Mouse (Mus musculus) hindbrain, embryonic 12.5 days (tissue): ENCODE measurements around the gene Selp. TPM values are rescaled to one million over a fixed set of nuclear protein-coding genes. Genes with fewer than 3 reads are reported as not detected.

Experiments used
- ATAC-seq: fragments of 200-750 bp; cut with Nextera tagmentation; 2 replicates; pipeline ENCODE4 v1.8.0; 2017; ENCODE audit warnings: moderate TSS enrichment; ENCODE audit not compliant: low FRiP score
- H3K27ac ChIP-seq: fragments of 300-500 bp; sonication (generic); 2 replicates; pipeline ENCODE4 v1.5.1; 2016; ENCODE audit warnings: mild to moderate bottlenecking
- H3K27me3 ChIP-seq: fragments of 300-500 bp; sonication (generic); 2 replicates; pipeline ENCODE4 v1.6.1; 2016; ENCODE audit warnings: mild to moderate bottlenecking
- H3K36me3 ChIP-seq: fragments of 300-500 bp; sonication (generic); 2 replicates; pipeline ENCODE4 v1.6.1; 2016; ENCODE audit warnings: mild to moderate bottlenecking
- H3K4me1 ChIP-seq: fragments of 300-500 bp; sonication (generic); 2 replicates; pipeline ENCODE4 v1.6.1; 2016
- H3K4me2 ChIP-seq: fragments of 300-500 bp; sonication (generic); replicated peaks from 2 replicates; pipeline ENCODE4 v1.6.1; 2016; ENCODE audit warnings: mild to moderate bottlenecking
- H3K4me3 ChIP-seq: fragments of 300-500 bp; sonication (generic); 2 replicates; pipeline ENCODE4 v1.5.1; 2016; ENCODE audit warnings: mild to moderate bottlenecking
- H3K9ac ChIP-seq: fragments of 300-500 bp; sonication (generic); 2 replicates; pipeline ENCODE4 v1.6.1; 2016; ENCODE audit warnings: mild to moderate bottlenecking, moderate library complexity
- H3K9me3 ChIP-seq: fragments of 300-500 bp; sonication (generic); replicated peaks from 2 replicates; pipeline ENCODE4 v1.6.1; 2016; ENCODE audit warnings: mild to moderate bottlenecking
- WGBS: fragments of 180-500 bp; shearing (Covaris S2); methylation state at CpG from one replicate; pipeline ENCODE4 v1.1.7; 2016; 5-methylcytosine and 5-hydroxymethylcytosine counted together
- polyA plus RNA-seq: library from polyadenylated mRNA; unstranded; fragments of >200 nt; fragmentation: Nextera tagmentation; extraction: Ambion mirVana; gene quantifications from 2 replicates; pipeline ENCODE4 v1.2.1, GENCODE M21; 2016

The Selp gene
- polyA plus RNA-seq, 1 experiment from 2014 or later: not detected

GRCm38 (mm10) chr1:164083046-164083445 is 32.0 kb upstream of the Selp start:
- Histone ChIP-seq H3K4me3 (no peak overlapping the region), H3K4me2 (no peak overlapping the region), H3K27me3 (no peaks in the 10 kb centered on the region), H3K9ac (no peak overlapping the region), H3K9me3 (no peaks in the 10 kb centered on the region), H3K27ac (no peak overlapping the region), H3K4me1 (no peaks in the 10 kb centered on the region), H3K36me3 (no peaks in the 10 kb centered on the region)
- 91% methylated on average over 4 of the region's 4 CpGs for WGBS
- no peak for ATAC-seq

- Histone ChIP-seq H3K36me3 (no peaks in the 10 kb centered on the region), H3K9me3 (no peaks in the 10 kb centered on the region), H3K4me3 (no peak overlapping the region), H3K9ac (no peak overlapping the region), H3K27me3 (no peaks in the 10 kb centered on the region), H3K4me1 (no peaks in the 10 kb centered on the region), H3K4me2 (no peak overlapping the region), H3K27ac (no peak overlapping the region)
- ATAC-seq: no peak
- WGBS: 91% methylated on average over 3 of the region's 3 CpGs
These were observed 28.3 kb upstream of the Selp start for GRCm38 (mm10) chr1:164086797-164087196.

GRCm38 (mm10) chr1:164087872-164088271 is 27.2 kb upstream of the Selp start:
- ATAC-seq: no peak
- no peaks in the 10 kb centered on the region for H3K9me3 ChIP-seq
- no peaks in the 10 kb centered on the region for H3K4me1 ChIP-seq
- no peaks in the 10 kb centered on the region for H3K27me3 ChIP-seq
- no peak overlapping the region for H3K9ac ChIP-seq
- H3K4me3 ChIP-seq: no peak overlapping the region
- H3K36me3 ChIP-seq: no peaks in the 10 kb centered on the region
- H3K27ac ChIP-seq: no peak overlapping the region
- 92% methylated on average over 5 of the region's 5 CpGs for WGBS
- H3K4me2 ChIP-seq: no peak overlapping the region

- no peaks in the 10 kb centered on the region for H3K9me3 ChIP-seq
- no peak for ATAC-seq
- no peak overlapping the region for H3K27ac ChIP-seq
- 73% methylated on average over 6 of the region's 6 CpGs for WGBS
- no peak overlapping the region for H3K4me3 ChIP-seq
- H3K27me3 ChIP-seq: no peaks in the 10 kb centered on the region
- no peak overlapping the region for H3K4me2 ChIP-seq
- H3K9ac ChIP-seq: no peak overlapping the region
- no peaks in the 10 kb centered on the region for H3K36me3 ChIP-seq
- no peaks in the 10 kb centered on the region for H3K4me1 ChIP-seq
These were observed 18.3 kb upstream of the Selp start for GRCm38 (mm10) chr1:164096780-164097179.

- Histone ChIP-seq H3K9me3 (no peaks in the 10 kb centered on the region), H3K4me2 (no peak overlapping the region), H3K27ac (no peak overlapping the region), H3K36me3 (no peaks in the 10 kb centered on the region), H3K27me3 (no peaks in the 10 kb centered on the region), H3K4me1 (no peaks in the 10 kb centered on the region), H3K4me3 (no peak overlapping the region), H3K9ac (no peak overlapping the region)
- no peak for ATAC-seq
- WGBS: 85% methylated on average over 2 of the region's 2 CpGs
These were observed 17.2 kb upstream of the Selp start for GRCm38 (mm10) chr1:164097911-164098310.

- no peak overlapping the region for H3K4me2 ChIP-seq
- no peak overlapping the region for H3K9ac ChIP-seq
- no peak overlapping the region for H3K4me3 ChIP-seq
- H3K36me3 ChIP-seq: no peaks in the 10 kb centered on the region
- no peaks in the 10 kb centered on the region for H3K4me1 ChIP-seq
- no peaks in the 10 kb centered on the region for H3K27me3 ChIP-seq
- ATAC-seq: no peak
- no peak overlapping the region for H3K27ac ChIP-seq
- 81% methylated on average over 2 of the region's 2 CpGs for WGBS
- no peaks in the 10 kb centered on the region for H3K9me3 ChIP-seq
These were observed 16.7 kb upstream of the Selp start for GRCm38 (mm10) chr1:164098372-164098771.

GRCm38 (mm10) chr1:164109763-164110162 is 5.3 kb upstream of the Selp start:
- no peaks in the 10 kb centered on the region for H3K9me3 ChIP-seq
- 88% methylated on average over 2 of the region's 2 CpGs for WGBS
- no peak overlapping the region for H3K4me3 ChIP-seq
- no peak for ATAC-seq
- no peaks in the 10 kb centered on the region for H3K27me3 ChIP-seq
- no peak overlapping the region for H3K4me2 ChIP-seq
- no peaks in the 10 kb centered on the region for H3K4me1 ChIP-seq
- no peak overlapping the region for H3K9ac ChIP-seq
- no peaks in the 10 kb centered on the region for H3K36me3 ChIP-seq
- H3K27ac ChIP-seq: no peak overlapping the region

GRCm38 (mm10) chr1:164110591-164111329 is 4.3 kb upstream of the Selp start:
- no peaks in the 10 kb centered on the region for H3K4me1 ChIP-seq
- 92% methylated on average over 9 of the region's 9 CpGs for WGBS
- H3K27me3 ChIP-seq: no peaks in the 10 kb centered on the region
- no peaks in the 10 kb centered on the region for H3K9me3 ChIP-seq
- no peak overlapping the region for H3K4me3 ChIP-seq
- no peak overlapping the region for H3K4me2 ChIP-seq
- H3K27ac ChIP-seq: no peak overlapping the region
- ATAC-seq: no peak
- no peak overlapping the region for H3K9ac ChIP-seq
- no peaks in the 10 kb centered on the region for H3K36me3 ChIP-seq

GRCm38 (mm10) chr1:164114280-164114679 is 784 bp upstream of the Selp start:
- Histone ChIP-seq H3K36me3 (no peaks in the 10 kb centered on the region), H3K9me3 (no peaks in the 10 kb centered on the region), H3K4me1 (no peaks in the 10 kb centered on the region), H3K27ac (no peak overlapping the region), H3K27me3 (no peaks in the 10 kb centered on the region), H3K4me2 (no peak overlapping the region), H3K4me3 (no peak overlapping the region), H3K9ac (no peak overlapping the region)
- ATAC-seq: no peak
- 84% methylated on average over 5 of the region's 5 CpGs for WGBS

- Histone ChIP-seq H3K27ac (no peak overlapping the region), H3K27me3 (no peaks in the 10 kb centered on the region), H3K4me3 (no peak overlapping the region), H3K36me3 (no peaks in the 10 kb centered on the region), H3K9ac (no peak overlapping the region), H3K4me1 (no peaks in the 10 kb centered on the region), H3K4me2 (no peak overlapping the region), H3K9me3 (no peaks in the 10 kb centered on the region)
- 79% methylated on average over 6 of the region's 6 CpGs for WGBS
- ATAC-seq: no peak
These were observed 583 bp downstream of the Selp start for GRCm38 (mm10) chr1:164115647-164116046.

- H3K4me3 ChIP-seq: no peak overlapping the region
- no peaks in the 10 kb centered on the region for H3K4me1 ChIP-seq
- no peak overlapping the region for H3K27ac ChIP-seq
- H3K4me2 ChIP-seq: no peak overlapping the region
- no peaks in the 10 kb centered on the region for H3K36me3 ChIP-seq
- no peak for ATAC-seq
- no peaks in the 10 kb centered on the region for H3K9me3 ChIP-seq
- no peaks in the 10 kb centered on the region for H3K27me3 ChIP-seq
- H3K9ac ChIP-seq: no peak overlapping the region
- WGBS: 92% methylated on average over 6 of the region's 6 CpGs
These were observed 2.8 kb downstream of the Selp start for GRCm38 (mm10) chr1:164117869-164118268.

GRCm38 (mm10) chr1:164119892-164120776 is 5.1 kb downstream of the Selp start:
- Histone ChIP-seq H3K4me1 (no peaks in the 10 kb centered on the region), H3K36me3 (no peaks in the 10 kb centered on the region), H3K4me3 (no peak overlapping the region), H3K4me2 (no peak overlapping the region), H3K27ac (no peak overlapping the region), H3K9ac (no peak overlapping the region), H3K27me3 (no peaks in the 10 kb centered on the region), H3K9me3 (no peaks in the 10 kb centered on the region)
- WGBS: 85% methylated on average over 3 of the region's 3 CpGs
- ATAC-seq: no peak

- no peak for ATAC-seq
- Histone ChIP-seq H3K4me2 (no peak overlapping the region), H3K27me3 (no peaks in the 10 kb centered on the region), H3K27ac (no peak overlapping the region), H3K9me3 (no peaks in the 10 kb centered on the region), H3K4me3 (no peak overlapping the region), H3K4me1 (no peaks in the 10 kb centered on the region), H3K36me3 (no peaks in the 10 kb centered on the region), H3K9ac (no peak overlapping the region)
- 91% methylated on average over 3 of the region's 3 CpGs for WGBS
These were observed 5.7 kb downstream of the Selp start for GRCm38 (mm10) chr1:164120777-164121158.
